Mouse (Mus musculus): ENCODE results near the gene Rasgef1b. TPM values are rescaled to one million over a fixed set of nuclear protein-coding genes. Genes with fewer than 3 reads are reported as not detected.

Rasgef1b gene
- 10 to 100 TPM; 11.9 to 15.1 TPM for total RNA-seq (2021)
- long read RNA-seq, experiment 1, partial matches to known transcripts, result 1 of 6 reads
- long read RNA-seq, experiment 1, other reads (novel, unspliced or antisense), result 0 of 6 reads
- long read RNA-seq, experiment 2, partial matches to known transcripts, result 0 of 5 reads
- long read RNA-seq, experiment 2, other reads (novel, unspliced or antisense), result 0 of 5 reads

GRCm38 (mm10) chr5:99728649-99729212, at the start of gene Rasgef1b:
Gene Rasgef1b, minus strand, starts transcription at chr5:99729065.
- DNase-seq, result peak; percentile 86 to 91

GRCm38 (mm10) chr5:99775342-99775741, 46.5 kb upstream of the Rasgef1b start:
- no peak for DNase-seq

GRCm38 (mm10) chr5:99773265-99773664, 44.4 kb upstream of the Rasgef1b start:
- no peak for DNase-seq

- no peak for DNase-seq
Observed at GRCm38 (mm10) chr5:99764246-99764645, 35.4 kb upstream of the Rasgef1b start.

GRCm38 (mm10) chr5:99758859-99759258, 30.0 kb upstream of the Rasgef1b start:
- no peak for DNase-seq

GRCm38 (mm10) chr5:99753843-99754242, 25.0 kb upstream of the Rasgef1b start:
- DNase-seq, result no peak

GRCm38 (mm10) chr5:99753368-99753767, 24.5 kb upstream of the Rasgef1b start:
- no peak for DNase-seq

- no peak for DNase-seq
Observed at GRCm38 (mm10) chr5:99752670-99753231, 23.9 kb upstream of the Rasgef1b start.

- DNase-seq, result no peak
Observed at GRCm38 (mm10) chr5:99748417-99748816, 19.6 kb upstream of the Rasgef1b start.

GRCm38 (mm10) chr5:99746087-99746486, 17.2 kb upstream of the Rasgef1b start:
- DNase-seq, result no peak

GRCm38 (mm10) chr5:99742874-99743273, 14.0 kb upstream of the Rasgef1b start:
- no peak for DNase-seq

GRCm38 (mm10) chr5:99742056-99742455, 13.2 kb upstream of the Rasgef1b start:
- no peak for DNase-seq

- DNase-seq, result no peak
Observed at GRCm38 (mm10) chr5:99737937-99738727, 9.3 kb upstream of the Rasgef1b start.

GRCm38 (mm10) chr5:99729931-99730330, 1.1 kb upstream of the Rasgef1b start:
- DNase-seq, result no peak

GRCm38 (mm10) chr5:99729361-99729882, 557 bp upstream of the Rasgef1b start:
- peak in 1 of 2 experiments; percentile 7 for DNase-seq

- DNase-seq, result no peak
Observed at GRCm38 (mm10) chr5:99728027-99728451, 826 bp downstream of the Rasgef1b start.

GRCm38 (mm10) chr5:99723941-99724340, 4.9 kb downstream of the Rasgef1b start:
- no peak for DNase-seq

GRCm38 (mm10) chr5:99722310-99722709, 6.6 kb downstream of the Rasgef1b start:
- no peak for DNase-seq

GRCm38 (mm10) chr5:99720554-99720953, 8.3 kb downstream of the Rasgef1b start:
- no peak for DNase-seq

- no peak for DNase-seq
Observed at GRCm38 (mm10) chr5:99717917-99718316, 10.9 kb downstream of the Rasgef1b start.

GRCm38 (mm10) chr5:99715281-99715744, 13.6 kb downstream of the Rasgef1b start:
- no peak for DNase-seq

GRCm38 (mm10) chr5:99711947-99712346, 16.9 kb downstream of the Rasgef1b start:
- DNase-seq, result no peak

GRCm38 (mm10) chr5:99708706-99709105, 20.2 kb downstream of the Rasgef1b start:
- peak in 1 of 2 experiments; percentile 5 for DNase-seq
